Mouse (Mus musculus): ENCODE measurements around the gene Rbmxl1. TPM values are rescaled to one million over a fixed set of nuclear protein-coding genes. Genes with fewer than 3 reads are reported as not detected.
"Not testable (repeated sequence)": the region's sequence is repeated elsewhere in the genome, so short reads cannot be mapped to it uniquely, and the experiment has no call there.

Gene Rbmxl1
- polyA plus RNA-seq (2014; fragmentation: Nextera tagmentation; extraction: Ambion mirVana), result 393 and 411 TPM in 2 replicates

- peak; percentile 90 for ATAC-seq (replicated peaks; ENCODE audit: low FRiP score)
- WGBS, result under 1% methylated on average over 66 of the region's 70 CpGs
- Histone ChIP-seq H3K4me3 (ENCODE audit: low read depth, low read length) (peak within 1 kb of the TSS; percentile 95), H3K27me3 (ENCODE audit: control insufficient read depth, insufficient read depth, low read length) (no peaks in the 10 kb centered on the region), H3K36me3 (ENCODE audit: control insufficient read depth, insufficient read depth, low read length) (peaks cover 11% of the 10 kb centered on the region), H3K9me3 (ENCODE audit: control insufficient read depth, low read length) (no peaks in the 10 kb centered on the region; the same call in 1 of the 2 replicates), H3K4me2 (ENCODE audit: low read depth, low read length, severe bottlenecking) (peak within 1 kb of the TSS; percentile 92), H3K9ac (ENCODE audit: low read length) (peak within 1 kb of the TSS; percentile 99), H3K4me1 (replicated peaks; ENCODE audit: control insufficient read depth, insufficient read depth, low read length) (no peaks in the 10 kb centered on the region; the same call in 1 of the 2 replicates), H3K27ac (ENCODE audit: low read depth, low read length) (peak within 1 kb of the TSS; percentile 88)
- peak; percentile 96 for DNase-seq (ENCODE audit: low spot score)
Measured at GRCm38 (mm10) chr8:78508719-78509272, at the start of gene Rbmxl1. Rbmxl1 (minus strand) TSS chr8:78508898.

DNA sequence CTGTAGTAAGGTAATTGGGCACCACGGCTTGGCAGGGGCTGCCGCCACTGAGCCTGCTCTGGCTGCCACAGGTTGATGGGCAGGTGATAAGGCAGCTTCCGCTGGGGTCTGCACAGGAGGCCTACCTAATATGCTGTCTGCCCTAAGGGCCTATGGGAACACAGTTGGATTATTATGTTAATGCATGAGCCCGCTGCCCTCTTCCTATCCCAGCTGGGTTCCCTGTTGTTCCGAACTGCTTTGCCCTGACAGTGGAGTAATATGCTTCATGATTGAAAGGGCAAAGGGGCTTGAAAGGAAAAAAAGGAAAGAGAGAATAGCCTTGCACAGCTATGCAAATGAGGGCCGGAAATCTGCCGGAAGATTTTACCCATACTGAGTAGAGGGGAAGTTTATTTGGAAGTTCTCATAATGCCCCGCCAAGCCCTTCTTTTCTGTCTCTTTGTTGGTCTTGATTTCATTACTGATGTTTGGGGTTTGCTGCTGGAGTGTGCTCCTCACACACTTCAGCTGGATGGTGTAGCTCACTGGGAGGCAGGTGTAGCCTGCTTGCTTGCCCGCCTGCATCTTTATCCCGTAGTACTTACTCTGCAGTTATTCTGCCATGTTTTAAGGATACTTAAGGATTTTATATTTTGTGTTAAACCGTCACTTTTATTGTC lies 48.2 kb upstream of the Rbmxl1 start:
- peaks cover 5% of the 10 kb centered on the region; the same call in 1 of the 2 replicates for H3K4me1 ChIP-seq (replicated peaks; ENCODE audit: control insufficient read depth, insufficient read depth, low read length)
- DNase-seq (ENCODE audit: low spot score), result peak; percentile 57
- ATAC-seq (replicated peaks; ENCODE audit: low FRiP score), result peak; percentile 91
- no peak overlapping the region for H3K27ac ChIP-seq (ENCODE audit: low read depth, low read length)
- H3K27me3 ChIP-seq (ENCODE audit: control insufficient read depth, insufficient read depth, low read length), result no peaks in the 10 kb centered on the region
- WGBS, result 16% methylated on average over 11 of the region's 11 CpGs
- H3K9ac ChIP-seq (ENCODE audit: low read length), result no peak overlapping the region
- H3K9me3 ChIP-seq (ENCODE audit: control insufficient read depth, low read length), result no peaks in the 10 kb centered on the region; the same call in 1 of the 2 replicates
- no peaks in the 10 kb centered on the region for H3K36me3 ChIP-seq (ENCODE audit: control insufficient read depth, insufficient read depth, low read length)
- H3K4me2 ChIP-seq (ENCODE audit: low read depth, low read length, severe bottlenecking), result peak overlapping the region; percentile 16; the same call in 1 of the 2 replicates
- H3K4me3 ChIP-seq (ENCODE audit: low read depth, low read length), result no peak overlapping the region

DNA sequence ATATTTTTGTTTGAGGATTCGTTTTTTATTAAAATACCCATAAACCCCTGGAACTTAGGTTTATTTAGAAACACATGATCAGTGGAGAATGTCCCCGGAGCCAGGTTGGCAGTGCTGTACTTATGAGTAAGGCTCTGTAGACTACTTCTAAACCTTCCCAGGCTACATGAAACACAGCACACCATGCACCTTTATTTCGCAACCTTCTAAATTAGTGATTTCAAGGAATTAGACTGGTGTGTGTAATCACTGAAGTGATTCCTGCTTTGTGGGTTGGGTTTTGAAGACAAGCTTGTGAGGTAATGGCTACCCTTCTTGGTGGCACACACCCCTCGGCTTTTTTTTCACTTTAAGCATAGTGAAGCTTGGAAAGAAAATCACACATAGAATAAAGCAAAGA lies 47.1 kb upstream of the Rbmxl1 start:
- peaks cover 5% of the 10 kb centered on the region; the same call in 1 of the 2 replicates for H3K4me1 ChIP-seq (replicated peaks; ENCODE audit: control insufficient read depth, insufficient read depth, low read length)
- 87% methylated on average over 4 of the region's 4 CpGs for WGBS
- no peaks in the 10 kb centered on the region for H3K36me3 ChIP-seq (ENCODE audit: control insufficient read depth, insufficient read depth, low read length)
- H3K9ac ChIP-seq (ENCODE audit: low read length), result no peak overlapping the region
- H3K9me3 ChIP-seq (ENCODE audit: control insufficient read depth, low read length), result no peaks in the 10 kb centered on the region
- no peaks in the 10 kb centered on the region for H3K27me3 ChIP-seq (ENCODE audit: control insufficient read depth, insufficient read depth, low read length)
- no peak overlapping the region for H3K27ac ChIP-seq (ENCODE audit: low read depth, low read length)
- no peak overlapping the region for H3K4me2 ChIP-seq (ENCODE audit: low read depth, low read length, severe bottlenecking)
- H3K4me3 ChIP-seq (ENCODE audit: low read depth, low read length), result no peak overlapping the region
- DNase-seq (ENCODE audit: low spot score) (no peak), ATAC-seq (replicated peaks; ENCODE audit: low FRiP score) (no peak)

DNA sequence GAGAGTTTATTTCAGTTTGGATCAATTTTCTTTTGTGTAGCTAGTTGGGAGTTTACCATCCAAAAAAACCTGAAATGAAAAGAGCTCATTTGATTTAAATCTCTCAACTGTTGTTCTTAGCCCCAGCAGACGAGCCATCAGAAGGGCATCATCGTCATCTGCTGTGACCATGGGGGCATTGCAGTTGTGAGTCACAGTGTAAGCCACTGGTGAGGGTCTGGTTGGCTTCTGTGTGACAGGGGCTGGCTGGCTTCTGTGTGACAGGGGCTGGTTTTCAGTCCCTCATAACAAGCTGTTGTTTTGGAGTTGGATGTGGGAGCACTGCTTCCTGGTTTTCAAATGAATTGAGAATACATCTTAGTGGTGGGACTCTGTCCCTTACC lies 42.0 kb upstream of the Rbmxl1 start:
- peaks cover 2% of the 10 kb centered on the region; the same call in 1 of the 2 replicates for H3K4me1 ChIP-seq (replicated peaks; ENCODE audit: control insufficient read depth, insufficient read depth, low read length)
- no peak overlapping the region for H3K4me3 ChIP-seq (ENCODE audit: low read depth, low read length)
- H3K36me3 ChIP-seq (ENCODE audit: control insufficient read depth, insufficient read depth, low read length), result no peaks in the 10 kb centered on the region
- 71% methylated on average over 2 of the region's 2 CpGs for WGBS
- no peak overlapping the region for H3K9ac ChIP-seq (ENCODE audit: low read length)
- no peak for ATAC-seq (replicated peaks; ENCODE audit: low FRiP score)
- H3K27ac ChIP-seq (ENCODE audit: low read depth, low read length), result no peak overlapping the region
- H3K4me2 ChIP-seq (ENCODE audit: low read depth, low read length, severe bottlenecking), result no peak overlapping the region
- no peak for DNase-seq (ENCODE audit: low spot score)
- H3K9me3 ChIP-seq (ENCODE audit: control insufficient read depth, low read length), result no peaks in the 10 kb centered on the region
- no peaks in the 10 kb centered on the region for H3K27me3 ChIP-seq (ENCODE audit: control insufficient read depth, insufficient read depth, low read length)

DNA sequence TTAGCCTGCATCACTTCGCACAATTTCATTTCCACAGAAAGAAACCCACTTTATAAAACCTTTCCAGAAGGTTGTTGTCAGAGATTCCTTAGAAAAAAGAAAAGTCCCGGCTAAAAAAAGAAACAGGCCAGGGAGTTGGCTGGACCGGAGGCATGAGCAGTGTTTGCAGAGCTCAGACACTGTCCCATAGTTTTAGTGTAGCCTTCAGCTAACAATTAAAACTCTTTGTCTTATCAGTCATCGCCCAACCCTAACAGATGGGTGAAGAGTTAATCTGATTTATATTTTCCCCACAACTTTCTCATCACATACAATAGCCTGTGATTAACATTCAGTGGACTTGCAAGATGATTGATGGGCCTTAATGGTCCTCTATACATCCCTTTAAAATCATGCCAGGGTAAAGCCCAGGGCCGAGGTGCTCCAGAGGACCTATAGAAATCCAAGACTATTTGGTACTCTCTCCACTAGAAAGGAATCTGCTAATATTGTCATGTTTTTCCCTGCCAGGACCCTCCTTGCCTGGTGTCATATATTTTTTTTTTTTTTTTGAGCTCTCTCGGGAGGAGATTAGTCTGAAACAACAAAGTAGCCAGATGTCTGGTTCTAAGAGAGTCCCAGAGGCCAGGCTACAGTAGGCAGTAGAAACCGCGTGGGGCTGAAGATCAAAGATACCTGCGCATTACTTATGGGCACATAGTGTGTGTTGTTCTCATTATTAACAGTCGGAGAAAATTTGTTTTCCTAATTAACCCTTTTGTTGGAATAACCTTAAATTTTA lies 41.5 kb upstream of the Rbmxl1 start:
- DNase-seq (ENCODE audit: low spot score) (no peak), ATAC-seq (replicated peaks; ENCODE audit: low FRiP score) (0 out of 2 replicates have a peak, but pooled peaks have one; percentile 55)
- H3K36me3 ChIP-seq (ENCODE audit: control insufficient read depth, insufficient read depth, low read length), result no peaks in the 10 kb centered on the region
- no peak overlapping the region for H3K27ac ChIP-seq (ENCODE audit: low read depth, low read length)
- H3K9ac ChIP-seq (ENCODE audit: low read length), result no peak overlapping the region
- H3K9me3 ChIP-seq (ENCODE audit: control insufficient read depth, low read length), result no peaks in the 10 kb centered on the region
- H3K4me3 ChIP-seq (ENCODE audit: low read depth, low read length), result no peak overlapping the region
- no peaks in the 10 kb centered on the region for H3K27me3 ChIP-seq (ENCODE audit: control insufficient read depth, insufficient read depth, low read length)
- H3K4me2 ChIP-seq (ENCODE audit: low read depth, low read length, severe bottlenecking), result no peak overlapping the region
- 56% methylated on average over 10 of the region's 10 CpGs for WGBS
- H3K4me1 ChIP-seq (replicated peaks; ENCODE audit: control insufficient read depth, insufficient read depth, low read length), result peaks cover 2% of the 10 kb centered on the region; the same call in 1 of the 2 replicates

DNA sequence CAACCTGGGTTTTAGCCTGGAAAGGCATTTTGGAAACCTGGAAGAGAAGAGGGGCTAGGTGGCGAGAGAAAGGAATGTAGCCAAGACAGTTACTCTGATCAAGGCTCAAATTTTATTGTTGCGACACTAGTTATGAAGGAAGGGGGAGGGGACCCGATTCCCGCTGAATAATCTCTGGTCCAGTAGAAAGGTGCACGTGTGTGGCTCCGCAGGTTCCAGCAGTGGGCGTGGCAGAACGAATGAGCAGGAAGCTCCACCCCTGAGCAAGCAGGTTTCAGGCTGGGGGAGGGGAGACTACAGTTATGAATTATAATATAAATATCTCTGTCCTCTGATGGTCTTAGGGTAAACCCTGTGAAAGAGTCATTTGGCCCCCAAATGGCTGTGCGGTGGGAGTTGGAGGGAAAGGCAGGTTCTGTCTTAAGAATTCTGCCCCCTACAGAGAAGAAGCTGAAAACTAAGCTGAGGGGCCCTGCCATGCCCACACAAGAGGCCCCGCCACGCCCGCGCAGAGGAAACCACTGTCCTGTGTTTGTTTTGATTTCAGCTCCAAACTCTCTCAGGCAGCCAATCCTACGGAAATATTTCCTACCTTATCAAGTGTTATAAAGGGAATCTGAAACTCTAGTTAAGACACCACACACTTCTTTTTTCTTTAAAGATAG lies 36.6 kb upstream of the Rbmxl1 start:
- H3K27me3 ChIP-seq (ENCODE audit: control insufficient read depth, insufficient read depth, low read length); H3K27ac ChIP-seq (ENCODE audit: low read depth, low read length); H3K9me3 ChIP-seq (ENCODE audit: control insufficient read depth, low read length); H3K4me1 ChIP-seq (replicated peaks; ENCODE audit: control insufficient read depth, insufficient read depth, low read length); H3K4me2 ChIP-seq (ENCODE audit: low read depth, low read length, severe bottlenecking); H3K4me3 ChIP-seq (ENCODE audit: low read depth, low read length); DNase-seq (ENCODE audit: low spot score); H3K36me3 ChIP-seq (ENCODE audit: control insufficient read depth, insufficient read depth, low read length); H3K9ac ChIP-seq (ENCODE audit: low read length); ATAC-seq (replicated peaks; ENCODE audit: low FRiP score): not testable (repeated sequence)
- 56% methylated on average over 7 of the region's 14 CpGs for WGBS

- Histone ChIP-seq H3K27ac (ENCODE audit: low read depth, low read length) (no peak overlapping the region), H3K4me3 (ENCODE audit: low read depth, low read length) (no peak overlapping the region), H3K4me1 (replicated peaks; ENCODE audit: control insufficient read depth, insufficient read depth, low read length) (no peaks in the 10 kb centered on the region), H3K27me3 (ENCODE audit: control insufficient read depth, insufficient read depth, low read length) (no peaks in the 10 kb centered on the region), H3K36me3 (ENCODE audit: control insufficient read depth, insufficient read depth, low read length) (no peaks in the 10 kb centered on the region), H3K4me2 (ENCODE audit: low read depth, low read length, severe bottlenecking) (no peak overlapping the region), H3K9ac (ENCODE audit: low read length) (no peak overlapping the region), H3K9me3 (ENCODE audit: control insufficient read depth, low read length) (no peaks in the 10 kb centered on the region)
- DNase-seq (ENCODE audit: low spot score), result no peak
- no peak for ATAC-seq (replicated peaks; ENCODE audit: low FRiP score)
- 77% methylated on average over 2 of the region's 2 CpGs for WGBS
Measured at GRCm38 (mm10) chr8:78544545-78544944, 35.8 kb upstream of the Rbmxl1 start.

DNA sequence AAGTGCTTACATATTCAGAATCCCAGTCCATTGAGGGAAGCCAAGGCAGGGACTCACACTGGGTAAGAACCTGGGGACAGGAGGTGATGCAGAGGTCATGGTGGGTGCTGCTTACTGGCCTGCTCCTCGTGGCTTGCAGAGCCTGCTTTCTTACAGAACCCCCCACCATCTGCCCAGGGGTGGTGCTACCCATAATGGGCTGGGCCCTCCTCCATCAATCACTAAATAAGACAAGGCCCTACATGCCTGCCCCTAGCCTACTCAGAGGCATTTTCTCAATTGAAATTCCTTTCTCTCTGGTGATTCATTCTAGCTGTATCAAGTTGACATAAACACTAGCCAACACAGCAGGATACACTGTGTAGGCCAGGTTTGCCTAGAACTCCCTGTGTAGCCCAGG lies 34.9 kb upstream of the Rbmxl1 start:
- H3K4me2 ChIP-seq (ENCODE audit: low read depth, low read length, severe bottlenecking), result no peak overlapping the region
- WGBS, result 46% methylated on average over 1 of the region's 1 CpGs
- no peak overlapping the region for H3K27ac ChIP-seq (ENCODE audit: low read depth, low read length)
- no peaks in the 10 kb centered on the region for H3K9me3 ChIP-seq (ENCODE audit: control insufficient read depth, low read length)
- no peak overlapping the region for H3K4me3 ChIP-seq (ENCODE audit: low read depth, low read length)
- no peaks in the 10 kb centered on the region for H3K27me3 ChIP-seq (ENCODE audit: control insufficient read depth, insufficient read depth, low read length)
- no peak for DNase-seq (ENCODE audit: low spot score)
- H3K9ac ChIP-seq (ENCODE audit: low read length), result no peak overlapping the region
- ATAC-seq (replicated peaks; ENCODE audit: low FRiP score), result no peak
- H3K4me1 ChIP-seq (replicated peaks; ENCODE audit: control insufficient read depth, insufficient read depth, low read length), result no peaks in the 10 kb centered on the region
- no peaks in the 10 kb centered on the region for H3K36me3 ChIP-seq (ENCODE audit: control insufficient read depth, insufficient read depth, low read length)
